Mouse (Mus musculus): Measurements from ENCODE around the gene Zbtb48. TPM values are rescaled to one million over a fixed set of nuclear protein-coding genes. Genes with fewer than 3 reads are reported as not detected.

Gene Zbtb48
- polyA plus RNA-seq, 2 experiments from 2014 or later = 14.1 to 22.0 TPM

- no peak for ATAC-seq
Observed at GRCm38 (mm10) chr4:152028456-152028855, 985 bp upstream of the Zbtb48 start.

GRCm38 (mm10) chr4:152026751-152027508 is 541 bp downstream of the Zbtb48 start:
- ATAC-seq = no peak

- no peak for ATAC-seq
Observed at GRCm38 (mm10) chr4:152024525-152024924, 2.9 kb downstream of the Zbtb48 start.

GRCm38 (mm10) chr4:152022506-152022905 is 5.0 kb downstream of the Zbtb48 start:
- no peak for ATAC-seq

GRCm38 (mm10) chr4:152021568-152022097 is 5.8 kb downstream of the Zbtb48 start:
- ATAC-seq = no peak

- ATAC-seq = no peak
Observed at GRCm38 (mm10) chr4:152020024-152020423, 7.4 kb downstream of the Zbtb48 start.

- ATAC-seq = no peak
Observed at GRCm38 (mm10) chr4:152019073-152019472, 8.4 kb downstream of the Zbtb48 start.

GRCm38 (mm10) chr4:152013036-152013813 is 14.2 kb downstream of the Zbtb48 start:
- ATAC-seq = no peak

GRCm38 (mm10) chr4:152012109-152012508 is 15.4 kb downstream of the Zbtb48 start:
- ATAC-seq = no peak

GRCm38 (mm10) chr4:152011171-152011760 is 16.2 kb downstream of the Zbtb48 start:
- ATAC-seq = no peak

- no peak for ATAC-seq
Observed at GRCm38 (mm10) chr4:152010707-152011134, 16.8 kb downstream of the Zbtb48 start.

- ATAC-seq = no peak
Observed at GRCm38 (mm10) chr4:152010091-152010706, 17.3 kb downstream of the Zbtb48 start.

- ATAC-seq = peak; percentile 62
Observed at GRCm38 (mm10) chr4:152009076-152010051, 18.1 kb downstream of the Zbtb48 start.

GRCm38 (mm10) chr4:152008622-152009075 is 18.8 kb downstream of the Zbtb48 start, which contains the start of gene Klhl21:
TSS of gene Klhl21 (plus strand) at chr4:152008803.
- ATAC-seq = peak; percentile 86

- no peak for ATAC-seq
Observed at GRCm38 (mm10) chr4:152008148-152008500, 19.3 kb downstream of the Zbtb48 start.

- no peak for ATAC-seq
Observed at GRCm38 (mm10) chr4:152007481-152008147, 19.9 kb downstream of the Zbtb48 start.

- no peak for ATAC-seq
Observed at GRCm38 (mm10) chr4:152006812-152007211, 20.7 kb downstream of the Zbtb48 start.

GRCm38 (mm10) chr4:152006137-152006536 is 21.3 kb downstream of the Zbtb48 start:
- no peak for ATAC-seq

GRCm38 (mm10) chr4:152002063-152002462 is 25.4 kb downstream of the Zbtb48 start:
- ATAC-seq = no peak

GRCm38 (mm10) chr4:152001335-152001734 is 26.1 kb downstream of the Zbtb48 start:
- ATAC-seq = no peak

- ATAC-seq = no peak
Observed at GRCm38 (mm10) chr4:152000906-152001305, 26.6 kb downstream of the Zbtb48 start.

Data from activated CD4-positive, CD25-positive, alpha-beta regulatory T cell, adult 4 months (primary cell).